ENCODE assay signal across 12 mouse cellular contexts in the genomic region with DNA sequence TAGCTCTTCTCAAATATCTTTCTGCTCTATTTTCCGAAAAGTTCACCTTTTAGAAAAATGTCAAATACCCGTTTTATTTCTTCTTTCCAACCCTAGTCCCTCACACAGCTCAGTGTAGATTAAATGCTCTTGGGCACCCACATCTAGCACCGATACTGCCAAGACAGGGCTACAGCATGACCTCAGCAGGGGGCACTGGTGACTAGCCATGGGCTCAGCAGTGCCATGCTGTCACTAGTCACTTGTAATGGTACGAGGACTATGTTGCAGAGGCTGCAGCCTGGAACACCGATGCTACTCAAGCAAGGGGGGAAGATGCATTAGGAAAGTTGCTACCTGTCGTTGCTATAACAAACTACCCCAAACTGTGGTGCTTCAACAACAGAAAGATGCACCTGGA.
DNase-seq lines count a peak whose midpoint lies in the region; TF ChIP-seq lines count a peak whose summit lies in the region.
"Had no signal": no experiment of that assay in that cellular context is flagged by ENCODE, and none has a peak within 500 bp of the region (broad histone marks: within the 10 kb centered on the region; RNA-seq: fewer than 3 reads in every experiment).

No protein-coding gene starts in this region.

- no peak for TF ChIP-seq POLR2A in embryonic fibroblast, embryonic 13.5 days (IDR thresholded peaks at IDR 0.05; ENCODE audit: low read depth, low read length)

- intact Hi-C loops in left cerebral cortex, postnatal 4 days (cut with DNase I) = no loop called here
- intact Hi-C loops in left cerebral cortex, postnatal 25 days (cut with DNase I) = loop anchor here (5.0 kb wide), 2 partner anchors 95 to 180 kb away; partner anchors contain the start of gene Irs2

- H3K4me1 ChIP-seq in embryonic fibroblast, embryonic 13.5 days (ENCODE audit: control insufficient read depth, insufficient read depth, low read length) = no peaks in the 10 kb centered on the region
- H3K4me1 ChIP-seq: embryonic facial prominence, embryonic 15.5 days; heart, embryonic 13.5 days had no signal

- H3K4me3 ChIP-seq in embryonic fibroblast, embryonic 13.5 days (ENCODE audit: insufficient read depth, low read length) = no peak overlapping the region
- H3K4me3 ChIP-seq: embryonic facial prominence, embryonic 15.5 days; heart, embryonic 13.5 days; megakaryocyte, embryonic 14.5 days had no signal

- H3K27ac ChIP-seq in embryonic fibroblast, embryonic 13.5 days (ENCODE audit: insufficient read depth, low read length) = no peak overlapping the region
- H3K27ac ChIP-seq: embryonic facial prominence, embryonic 15.5 days; heart, embryonic 13.5 days had no signal

- DNase-seq in adrenal gland, postnatal 14 days = peak; percentile 27
- DNase-seq in adrenal gland, postnatal 4 days (ENCODE audit: low spot score in 2 of 2) = no peak
- peak; percentile 21 for DNase-seq in left cerebral cortex, postnatal 4 days
- no peak for DNase-seq in left cerebral cortex, postnatal 25 days (ENCODE audit: low spot score in 2 of 2)
- DNase-seq in lung, postnatal 4 days = peak; percentile 25 to 33
- no peak for DNase-seq in right cerebral cortex, postnatal 10 days (ENCODE audit: low spot score in 2 of 2)
- DNase-seq in cerebellum, postnatal 4 days (ENCODE audit: low spot score in 2 of 2) = no peak
- DNase-seq: layer of hippocampus, adult 9-11 months had no signal

- TF ChIP-seq CTCF in embryonic fibroblast, embryonic 13.5 days (IDR thresholded peaks at IDR 0.05; ENCODE audit: borderline replicate concordance, insufficient read depth, low read length) = peak; percentile 50; the same call in 1 of the 2 replicates

Comparison
In these comparisons a context has a peak if more than half of its experiments do, and no peak if none do; other contexts are left out.
1. DNase-seq: peak in adrenal gland, postnatal 14 days (single experiment), left cerebral cortex, postnatal 4 days (single experiment) and lung, postnatal 4 days (2 of 2); none in adrenal gland, postnatal 4 days (0 of 2), left cerebral cortex, postnatal 25 days (0 of 2), right cerebral cortex, postnatal 10 days (0 of 2) and cerebellum, postnatal 4 days (0 of 2).